Mouse (Mus musculus) urinary bladder, adult 18-20 months (tissue): Measurements from ENCODE around the gene Tbc1d20.
A peak's percentile ranks its signal among the peaks of the same experiment; 100 is the strongest.
"Not testable (repeated sequence)": the region's sequence is repeated elsewhere in the genome, so short reads cannot be mapped to it uniquely, and the experiment has no call there.

Source experiments
- DNase-seq, 2 experiments: peaks; one replicate each; pipeline ENCODE4 v3.0.0; 2022; ENCODE audit warnings: low spot score in 2 of 2, mixed read lengths in 2 of 2

Gene Tbc1d20

DNA sequence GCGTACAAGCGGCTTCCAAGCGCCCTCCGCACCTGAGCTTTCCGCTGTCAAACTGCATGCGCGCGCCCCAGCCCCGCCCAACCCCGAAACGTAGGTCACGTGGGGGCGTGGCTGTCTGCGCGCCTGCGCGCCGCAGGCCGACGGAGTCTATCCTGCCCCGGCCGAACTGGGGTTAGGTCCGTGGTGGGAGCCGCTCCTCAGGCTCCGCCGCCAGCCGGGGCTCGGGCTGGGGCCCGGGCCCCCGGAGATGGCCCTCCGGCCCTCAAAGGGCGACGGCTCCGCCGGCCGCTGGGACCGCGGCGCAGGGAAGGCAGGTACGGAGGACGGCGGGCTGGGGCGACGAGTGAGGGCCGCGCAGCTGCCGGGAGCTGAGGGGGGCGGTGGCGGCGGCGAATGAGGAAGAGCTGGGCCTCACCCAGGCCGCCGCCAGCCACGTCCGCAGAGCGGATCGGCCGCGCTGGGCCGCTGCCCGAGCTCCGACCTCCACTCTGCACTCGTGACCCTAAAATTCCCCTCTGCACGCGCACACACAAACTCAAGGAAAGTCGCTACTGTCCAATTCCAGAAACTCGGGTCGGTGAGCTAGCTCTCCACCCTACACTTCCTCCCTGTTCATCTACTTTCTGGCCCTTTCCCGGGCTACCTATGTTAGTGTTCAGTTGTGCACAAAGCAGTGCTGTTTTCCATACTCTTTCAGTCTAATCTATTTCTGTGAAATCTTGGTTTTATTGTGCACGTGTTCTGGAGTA, at the start of gene Tbc1d20:
Gene Tbc1d20, plus strand, starts transcription at position 102 of the 749 bp plus-strand sequence.
- peak; percentile 87 to 91 for DNase-seq

DNA sequence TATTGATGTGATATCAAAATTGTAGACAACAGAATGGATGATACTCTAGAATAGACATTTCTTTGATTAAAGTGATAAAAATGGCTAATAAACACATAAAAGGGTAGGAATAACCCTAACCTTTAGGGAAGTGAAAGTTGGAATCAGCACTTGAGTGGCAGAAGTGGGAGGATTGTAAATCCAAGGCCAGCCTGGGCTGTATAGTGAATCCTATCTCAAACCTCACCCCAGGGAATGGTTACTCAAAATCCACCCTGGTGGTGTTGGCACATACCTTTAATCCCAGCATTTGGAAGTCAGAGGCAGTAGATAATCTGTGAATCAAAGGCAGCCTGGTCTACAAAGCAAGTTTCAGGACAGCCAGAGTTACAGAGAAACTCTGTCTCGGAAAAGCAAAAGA, 46.4 kb upstream of the Tbc1d20 start:
- DNase-seq, result no peak

DNA sequence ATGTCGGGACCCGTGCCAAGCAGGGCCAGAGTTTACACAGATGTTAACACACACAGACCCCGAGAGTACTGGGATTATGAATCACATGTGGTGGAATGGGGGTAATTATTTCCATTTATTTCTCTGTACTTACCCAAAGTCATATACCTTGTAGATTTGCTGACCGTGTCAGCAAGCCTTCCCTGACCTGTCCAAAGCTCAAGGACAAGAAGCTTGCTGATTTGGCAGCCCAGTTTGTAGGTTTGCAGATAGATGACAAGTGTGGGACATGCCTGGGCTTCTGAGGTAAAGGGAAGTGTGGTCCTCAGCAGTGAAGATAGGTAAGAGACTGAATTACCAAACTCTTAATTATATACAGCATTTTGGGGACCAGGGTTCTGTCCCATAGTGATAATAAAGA, 43.1 kb upstream of the Tbc1d20 start:
- DNase-seq, result no peak

DNA sequence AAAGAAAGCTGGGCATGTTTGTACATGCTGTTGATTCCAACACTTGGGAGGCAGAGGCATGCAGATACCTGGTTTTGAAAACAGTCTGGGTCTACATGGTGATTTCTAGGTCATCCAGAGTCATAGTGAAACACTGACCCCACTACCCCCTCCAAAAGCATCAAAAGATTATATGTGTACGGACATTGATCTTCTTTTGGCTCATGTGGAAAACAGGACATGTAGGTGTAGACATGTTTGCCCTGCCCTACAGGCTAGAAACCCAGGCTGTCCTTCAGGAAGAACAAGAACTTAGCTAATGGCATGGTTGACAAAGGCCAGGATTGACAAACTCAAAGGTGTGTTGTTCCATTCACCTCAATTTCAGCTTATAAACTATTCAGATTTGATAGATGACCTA, 33.9 kb upstream of the Tbc1d20 start:
- no peak for DNase-seq

DNA sequence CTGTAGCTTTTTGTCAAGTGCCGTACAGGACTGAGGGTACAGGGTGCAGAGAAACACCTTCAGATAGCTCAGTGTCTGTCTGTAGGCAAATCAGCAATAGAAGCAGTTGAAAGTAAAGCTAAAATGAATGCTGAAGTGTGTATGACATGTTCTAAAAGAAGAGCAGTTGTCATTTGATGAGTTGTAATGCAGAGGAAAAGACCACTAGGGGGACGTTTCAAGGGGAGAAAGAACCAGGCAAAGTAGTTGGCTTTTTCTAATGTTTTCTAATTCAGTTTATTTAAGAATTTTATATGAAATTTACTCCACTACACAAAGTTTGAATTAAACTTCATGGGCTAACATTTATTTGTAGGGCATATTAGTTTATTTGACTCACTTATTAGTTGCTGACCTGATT, 20.0 kb upstream of the Tbc1d20 start:
- DNase-seq, result no peak

DNA sequence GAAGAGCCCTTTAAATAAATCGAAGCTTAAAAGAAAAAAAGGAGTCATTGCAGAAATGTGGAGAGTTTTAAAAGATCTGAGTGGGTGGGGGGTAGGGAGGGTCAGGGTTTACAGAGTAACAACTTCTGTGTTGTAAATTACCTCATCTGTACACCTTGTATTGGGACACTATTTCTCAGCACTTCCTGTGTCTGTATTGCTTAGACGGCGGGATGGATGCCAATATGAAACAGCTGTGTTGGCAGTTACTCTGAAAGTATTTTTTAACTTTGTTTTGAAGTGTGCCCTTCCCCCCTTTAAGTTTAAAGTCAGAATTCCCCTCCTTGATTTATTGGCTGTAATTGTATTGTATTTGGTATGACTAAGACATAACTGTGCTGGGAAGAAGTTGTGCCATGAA, 12.2 kb upstream of the Tbc1d20 start:
- DNase-seq, result no peak

DNA sequence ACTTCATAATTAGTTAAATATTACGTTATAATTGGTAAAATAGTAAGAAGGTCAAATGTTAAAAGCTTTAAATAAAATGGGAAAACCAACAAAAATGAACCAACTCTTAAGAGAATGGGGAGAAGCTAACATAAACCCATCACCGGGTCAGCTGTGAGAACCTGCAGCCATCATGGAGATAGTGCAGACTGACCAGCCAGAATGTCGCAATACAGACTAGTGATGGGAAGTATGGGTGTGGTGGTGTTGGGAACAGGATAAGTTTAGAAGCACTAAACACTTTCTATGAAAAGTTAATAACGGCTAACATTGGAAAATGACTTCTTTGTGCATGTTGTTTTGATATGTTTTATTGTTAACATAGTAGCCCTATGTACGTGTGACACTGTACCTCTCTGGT, 6.1 kb upstream of the Tbc1d20 start:
- no peak for DNase-seq

DNA sequence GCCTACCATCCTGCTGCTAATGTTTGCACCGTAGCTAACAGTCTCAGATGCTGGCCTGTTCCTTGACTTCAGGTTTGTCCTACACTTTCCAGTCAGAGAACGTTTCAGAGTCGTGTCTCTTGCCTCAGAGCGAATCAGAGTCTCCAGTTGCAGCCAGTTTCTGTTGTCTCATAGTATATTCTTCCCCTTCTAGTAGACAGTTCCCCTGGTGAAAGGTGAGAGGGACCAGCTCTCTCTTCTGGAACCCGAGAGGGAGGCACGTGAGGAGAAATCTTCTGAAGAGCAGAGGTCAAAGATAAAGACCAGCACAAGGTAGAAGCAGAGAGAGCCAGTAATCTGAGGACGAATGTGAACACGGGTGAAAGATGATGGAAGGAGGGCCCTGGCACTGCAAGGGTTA, 5.6 kb upstream of the Tbc1d20 start:
- DNase-seq, result no peak

DNA sequence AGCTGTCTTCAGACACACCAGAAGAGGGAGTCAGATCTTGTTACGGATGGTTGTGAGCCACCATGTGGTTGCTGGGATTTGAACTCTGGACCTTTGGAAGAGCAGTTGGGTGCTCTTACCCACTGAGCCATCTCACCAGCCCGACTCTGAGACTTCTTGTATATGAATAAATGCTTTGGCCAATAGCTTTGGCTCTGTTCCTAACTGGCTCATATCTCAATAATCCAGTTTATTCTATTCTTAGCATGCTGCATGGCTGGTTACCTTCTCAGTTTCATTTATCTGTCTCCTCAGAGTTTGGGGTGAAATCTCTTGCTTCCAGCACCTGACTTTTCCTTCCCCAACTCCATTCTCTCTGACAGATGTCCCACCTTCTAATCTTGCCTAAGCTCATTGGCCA, 4.0 kb upstream of the Tbc1d20 start:
- DNase-seq, result not testable (repeated sequence)

DNA sequence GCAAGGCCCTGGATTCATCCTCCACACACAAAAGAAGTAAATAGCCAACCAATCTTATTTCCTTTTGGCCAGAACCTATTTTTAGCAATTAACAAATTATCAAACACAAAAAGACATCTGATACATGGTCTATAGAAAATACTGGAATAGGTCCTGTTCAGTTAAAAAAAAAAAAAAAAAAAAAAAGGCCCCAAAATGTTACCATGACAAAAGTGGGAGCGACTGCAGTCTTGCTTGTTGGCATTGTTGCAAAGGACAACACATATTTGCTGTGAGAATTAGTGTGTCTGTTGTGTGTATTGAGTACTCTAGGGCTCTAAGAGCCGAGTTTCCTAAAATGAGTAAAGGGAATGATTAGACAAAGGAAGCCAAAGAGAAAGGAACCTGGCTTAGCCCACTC, 1.2 kb upstream of the Tbc1d20 start:
- DNase-seq, result no peak

DNA sequence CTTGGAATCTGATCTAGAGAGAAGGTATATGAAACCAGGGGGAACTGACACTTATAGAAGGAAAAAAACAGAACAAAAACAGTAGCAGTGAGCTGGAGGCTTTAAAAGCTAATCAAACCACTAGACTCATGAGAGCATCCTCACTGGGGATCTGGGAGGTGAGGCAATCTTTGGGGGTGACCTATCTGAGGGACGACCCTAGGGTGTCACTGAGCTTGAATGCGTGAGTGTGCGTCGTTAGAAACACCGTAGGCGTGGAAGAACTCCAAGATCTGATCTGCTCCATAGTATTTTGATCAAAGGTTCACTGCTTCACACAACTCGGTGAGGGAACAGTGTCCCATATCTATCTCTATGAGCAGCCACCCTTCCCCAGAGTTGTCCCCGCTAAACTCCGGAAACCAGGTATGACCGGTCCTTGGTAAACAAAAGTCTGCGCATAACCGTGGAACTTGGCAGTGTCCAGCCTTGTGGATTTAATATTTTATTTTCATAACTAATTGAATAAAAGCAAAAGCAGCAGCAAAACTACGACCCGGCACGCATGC, 375 bp upstream of the Tbc1d20 start:
- no peak for DNase-seq

DNA sequence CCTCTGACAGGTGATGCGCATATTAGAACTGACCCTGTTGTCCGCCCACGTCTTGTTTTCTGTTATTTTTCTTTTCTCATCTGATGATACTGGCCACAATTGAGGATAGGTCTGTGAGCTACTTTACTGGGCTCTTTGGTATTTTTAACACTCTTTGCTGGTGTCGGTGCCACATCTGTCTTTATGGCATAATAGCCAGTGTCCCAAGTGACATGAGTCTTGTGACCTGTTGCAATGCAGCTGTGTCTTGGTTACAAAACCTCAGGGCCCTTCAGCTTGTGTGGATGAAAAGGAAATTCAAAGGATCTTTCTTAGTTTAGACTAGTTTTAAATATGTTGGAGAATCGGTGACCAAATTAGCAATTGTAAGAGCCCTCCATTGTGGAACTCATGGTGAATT, 913 bp downstream of the Tbc1d20 start:
- no peak for DNase-seq

DNA sequence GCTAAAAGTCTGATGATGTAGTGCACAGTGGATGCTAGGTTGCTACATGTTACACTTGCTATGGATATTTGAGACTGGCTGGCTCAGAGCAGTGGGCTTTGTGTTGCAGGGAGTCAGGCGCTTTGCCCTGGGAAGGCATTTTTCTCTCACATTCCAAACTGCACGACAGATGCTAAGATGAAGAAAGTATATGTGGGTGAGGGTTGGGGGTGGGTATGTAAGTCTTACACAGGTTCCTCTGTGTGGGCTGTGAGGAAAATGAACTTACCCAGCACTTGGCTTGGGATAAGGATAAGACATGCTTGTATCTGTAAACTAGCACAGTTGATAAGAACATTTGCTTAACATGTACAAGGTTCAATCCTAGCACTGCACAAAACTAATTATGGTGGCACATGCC, 9.2 kb downstream of the Tbc1d20 start:
- no peak for DNase-seq

DNA sequence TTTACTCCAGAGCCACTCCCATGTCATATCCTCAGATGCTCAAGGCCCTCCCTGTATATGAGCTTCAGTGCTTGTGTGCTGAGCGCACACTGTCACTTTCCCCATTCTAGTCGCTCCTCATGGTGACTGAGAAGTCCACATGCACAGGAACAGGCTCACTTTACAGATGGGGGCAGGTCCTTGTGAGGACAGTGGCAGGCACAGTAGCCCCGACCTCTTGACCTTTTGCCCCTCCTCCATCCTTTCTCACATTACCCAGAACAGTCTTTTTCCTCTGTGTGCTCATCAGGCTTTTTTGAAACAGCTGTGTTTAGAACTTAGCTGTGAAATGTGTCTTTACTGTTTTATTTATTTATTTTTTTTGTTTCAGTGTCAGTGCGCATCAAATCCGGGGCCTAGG, 10.2 kb downstream of the Tbc1d20 start:
- no peak for DNase-seq

DNA sequence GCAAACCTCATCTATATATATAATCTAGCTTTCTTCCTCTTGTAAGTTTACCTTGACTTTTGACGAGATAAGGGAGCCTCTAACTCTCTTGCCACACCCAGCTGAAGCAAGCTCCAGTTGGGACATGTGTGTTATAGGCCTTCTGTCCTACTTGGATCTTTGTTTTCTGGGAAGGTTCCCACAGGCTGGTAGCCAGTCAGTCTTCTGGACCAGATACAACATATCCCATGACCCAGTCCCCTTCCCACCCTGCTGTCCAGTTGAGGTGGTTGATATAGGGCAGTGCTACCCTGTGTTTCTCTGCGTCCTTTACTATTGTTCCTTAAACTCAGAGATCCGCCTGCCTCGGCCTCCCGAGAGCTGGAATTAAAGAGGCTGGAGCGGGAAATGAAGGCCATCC, 11.9 kb downstream of the Tbc1d20 start:
- DNase-seq, result no peak

DNA sequence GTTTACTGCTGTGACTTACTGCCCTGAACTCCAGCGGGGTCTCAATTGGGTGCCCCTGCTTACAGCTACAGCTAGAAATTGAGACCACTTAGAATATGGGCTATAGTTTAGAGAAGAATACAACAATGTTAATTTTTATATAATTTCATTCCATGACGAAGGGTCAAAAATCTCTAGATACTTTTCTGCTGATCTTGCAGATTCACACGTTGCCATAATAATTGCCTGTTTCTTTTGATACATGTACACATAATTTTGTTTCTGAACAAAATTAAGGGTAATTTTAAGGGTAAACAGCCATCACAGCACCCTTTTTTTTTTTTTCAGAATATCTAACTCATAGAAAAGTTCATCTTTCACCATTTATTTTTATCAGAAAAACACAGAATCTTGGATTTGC, 13.6 kb downstream of the Tbc1d20 start:
- DNase-seq, result no peak

DNA sequence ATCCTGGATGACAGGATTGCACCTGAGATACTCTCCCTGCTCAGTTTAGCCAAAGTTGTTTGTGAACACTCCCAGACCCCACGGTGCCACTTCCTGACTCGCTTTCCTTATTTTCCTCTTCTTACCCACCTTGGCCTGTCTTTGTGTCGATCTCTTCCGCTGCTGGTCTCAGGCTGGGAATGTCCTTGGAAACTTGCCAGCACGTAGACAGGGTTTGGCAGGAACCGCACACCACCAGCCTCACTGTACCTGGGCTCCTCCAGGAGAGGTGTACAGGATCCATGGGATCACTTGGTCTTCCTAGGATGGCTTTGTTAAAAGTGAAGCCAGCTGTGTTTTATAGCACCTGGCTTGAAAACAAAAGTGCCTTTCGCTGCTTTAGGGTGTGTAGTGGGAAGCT, 19.4 kb downstream of the Tbc1d20 start:
- no peak for DNase-seq

DNA sequence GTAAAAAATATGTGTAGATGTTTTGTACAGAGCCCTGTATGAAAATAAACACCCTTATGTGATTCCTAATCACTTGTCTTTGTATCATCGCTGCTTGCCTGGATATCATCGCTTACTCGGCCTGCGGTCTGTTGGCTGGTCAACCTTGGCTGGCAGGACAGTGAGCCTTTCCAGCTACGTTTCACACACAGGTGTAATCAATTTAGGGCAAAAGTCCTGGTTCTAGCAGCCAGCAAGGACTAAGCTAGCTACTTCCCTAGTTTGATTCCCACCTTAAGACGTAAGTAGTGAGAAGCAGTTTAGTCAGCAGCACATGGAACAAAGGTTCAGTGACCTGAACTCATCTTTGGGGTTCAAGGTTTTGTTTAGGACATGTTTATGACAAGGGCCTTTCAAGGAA, 20.3 kb downstream of the Tbc1d20 start:
- no peak for DNase-seq

DNA sequence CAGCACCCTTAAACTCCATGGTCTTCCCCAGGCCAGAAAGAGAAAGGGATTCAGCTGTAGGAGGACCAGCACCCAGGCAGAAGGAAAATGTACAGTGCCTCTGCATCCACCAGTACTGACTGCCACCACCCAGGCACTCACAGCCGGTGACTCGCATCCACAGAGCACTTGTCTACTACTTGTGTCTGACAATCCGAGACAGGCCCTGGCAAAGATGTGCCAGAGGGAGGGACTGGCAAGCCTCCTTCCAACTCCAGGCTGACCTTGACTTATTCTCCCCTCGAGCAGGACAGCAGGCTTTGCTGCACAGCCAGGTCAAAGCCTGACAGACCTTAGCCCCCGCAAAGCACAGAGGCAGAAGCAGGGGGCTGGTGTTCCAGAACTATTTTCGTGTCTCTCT, 23.4 kb downstream of the Tbc1d20 start:
- DNase-seq, result no peak

DNA sequence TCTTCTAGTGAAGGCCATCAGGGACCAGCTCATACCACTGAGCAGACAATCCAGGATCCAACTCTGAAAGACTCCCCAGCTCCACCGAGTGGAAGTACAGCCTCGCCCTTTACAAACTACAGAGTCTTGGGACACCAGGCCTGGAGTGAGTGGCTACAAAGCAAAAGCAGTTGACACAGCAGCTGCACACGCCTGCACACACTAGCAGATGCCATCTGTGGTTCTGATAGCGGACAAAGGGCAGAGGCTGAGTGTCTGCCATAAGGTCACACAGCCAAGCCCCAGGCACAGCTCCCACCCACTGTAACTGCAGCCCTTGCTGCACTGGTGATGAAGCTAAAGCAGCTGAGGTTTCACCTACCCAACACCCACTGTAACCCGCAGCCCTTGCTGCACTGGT, 27.9 kb downstream of the Tbc1d20 start:
- DNase-seq, result no peak

DNA sequence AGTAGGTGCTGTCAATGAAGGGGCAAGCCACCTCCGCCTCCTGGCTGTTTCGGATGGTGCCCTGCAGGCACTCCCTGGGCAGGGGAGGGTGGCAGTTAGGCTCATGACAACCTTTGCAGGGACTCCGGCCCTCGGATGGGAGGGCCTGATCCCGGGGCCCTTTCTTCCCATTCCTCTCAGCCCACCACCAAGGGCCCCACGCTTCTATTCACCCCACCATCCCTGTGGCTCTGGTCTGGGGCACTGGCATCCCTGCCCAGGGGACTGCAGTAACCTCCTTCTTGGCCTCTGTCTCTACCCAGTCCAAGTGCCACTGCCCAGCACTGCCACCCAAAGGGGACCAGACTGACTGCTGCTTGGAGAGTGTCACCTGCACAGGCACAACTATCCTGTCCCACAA, 28.6 kb downstream of the Tbc1d20 start:
- DNase-seq, result no peak

DNA sequence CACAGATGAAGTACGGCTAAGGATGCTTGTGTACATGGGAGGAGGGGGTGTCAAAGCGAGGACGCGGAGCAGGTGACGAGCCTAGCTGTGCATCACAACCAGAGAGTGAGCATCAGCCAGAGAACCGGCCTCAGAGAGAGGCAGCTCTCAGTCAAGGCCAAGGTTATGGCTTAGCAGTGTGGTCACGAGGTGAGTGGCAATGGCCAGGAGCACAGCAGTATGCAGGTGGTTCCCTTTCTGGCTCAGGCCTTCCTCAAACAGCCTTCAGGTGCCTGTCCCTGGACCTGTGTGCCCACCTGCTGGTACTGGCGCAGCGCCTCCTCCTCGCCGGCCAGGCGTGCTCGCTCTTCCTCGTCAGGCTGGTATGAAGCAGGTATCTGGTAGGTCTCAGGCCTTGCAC, 30.3 kb downstream of the Tbc1d20 start:
- DNase-seq, result no peak

DNA sequence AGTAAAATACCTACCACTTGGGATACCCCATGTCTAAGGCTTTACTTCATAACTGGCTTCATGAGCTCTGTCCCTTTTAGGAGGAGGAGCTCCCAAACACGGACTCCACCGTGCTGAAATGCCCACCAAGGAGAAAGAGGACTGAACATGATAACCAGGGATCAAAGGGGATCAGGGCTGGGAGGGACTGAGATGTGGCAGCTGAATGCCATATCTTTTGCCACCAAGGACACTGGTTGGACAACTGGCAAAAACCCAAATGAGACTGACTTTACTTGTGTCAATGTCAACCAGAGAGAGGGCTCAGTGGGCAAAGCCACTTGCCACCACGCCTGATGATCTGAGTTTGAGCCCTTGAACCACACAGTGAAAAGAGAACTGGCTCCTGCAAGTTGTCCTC, 31.2 kb downstream of the Tbc1d20 start:
- DNase-seq, result no peak

DNA sequence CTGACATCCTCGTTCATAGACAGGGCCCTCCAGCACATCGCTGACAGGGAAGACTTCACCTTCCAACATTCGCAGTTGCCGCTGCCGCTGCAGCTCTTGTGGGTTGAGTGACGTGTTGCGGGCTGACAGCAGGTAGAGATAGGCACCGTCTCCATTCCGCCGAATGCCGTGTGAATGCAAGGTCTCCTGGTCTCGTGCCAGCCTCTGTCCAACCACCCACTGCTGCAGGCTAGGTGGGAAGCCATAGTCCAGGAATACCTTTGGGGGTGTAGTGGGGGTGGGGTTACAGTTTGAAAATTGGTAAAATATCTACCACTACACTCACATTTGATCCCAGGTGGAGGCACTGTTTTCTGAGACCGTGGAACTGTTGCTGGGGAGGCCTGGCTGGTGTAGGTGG, 32.5 kb downstream of the Tbc1d20 start:
- no peak for DNase-seq
